Mouse (Mus musculus) testis, adult 2 months (tissue): Measurements from ENCODE around the gene Cpeb1.

Experiments used
- CTCF ChIP-seq: fragments of 200-500 bp; IDR thresholded peaks from 2 replicates; pipeline ENCODE4 v1.5.1; 2012; ENCODE audit warnings: low read depth, mild to moderate bottlenecking, inconsistent platforms, low read length, moderate library complexity; ENCODE audit not compliant: control insufficient read depth, insufficient read depth, insufficient replicate concordance
- POLR2A ChIP-seq: fragments of 200-500 bp; IDR thresholded peaks from 2 replicates; pipeline ENCODE4 v1.6.1; 2012; ENCODE audit warnings: low read depth, mild to moderate bottlenecking, inconsistent platforms, low read length, moderate library complexity; ENCODE audit not compliant: control insufficient read depth

DNA sequence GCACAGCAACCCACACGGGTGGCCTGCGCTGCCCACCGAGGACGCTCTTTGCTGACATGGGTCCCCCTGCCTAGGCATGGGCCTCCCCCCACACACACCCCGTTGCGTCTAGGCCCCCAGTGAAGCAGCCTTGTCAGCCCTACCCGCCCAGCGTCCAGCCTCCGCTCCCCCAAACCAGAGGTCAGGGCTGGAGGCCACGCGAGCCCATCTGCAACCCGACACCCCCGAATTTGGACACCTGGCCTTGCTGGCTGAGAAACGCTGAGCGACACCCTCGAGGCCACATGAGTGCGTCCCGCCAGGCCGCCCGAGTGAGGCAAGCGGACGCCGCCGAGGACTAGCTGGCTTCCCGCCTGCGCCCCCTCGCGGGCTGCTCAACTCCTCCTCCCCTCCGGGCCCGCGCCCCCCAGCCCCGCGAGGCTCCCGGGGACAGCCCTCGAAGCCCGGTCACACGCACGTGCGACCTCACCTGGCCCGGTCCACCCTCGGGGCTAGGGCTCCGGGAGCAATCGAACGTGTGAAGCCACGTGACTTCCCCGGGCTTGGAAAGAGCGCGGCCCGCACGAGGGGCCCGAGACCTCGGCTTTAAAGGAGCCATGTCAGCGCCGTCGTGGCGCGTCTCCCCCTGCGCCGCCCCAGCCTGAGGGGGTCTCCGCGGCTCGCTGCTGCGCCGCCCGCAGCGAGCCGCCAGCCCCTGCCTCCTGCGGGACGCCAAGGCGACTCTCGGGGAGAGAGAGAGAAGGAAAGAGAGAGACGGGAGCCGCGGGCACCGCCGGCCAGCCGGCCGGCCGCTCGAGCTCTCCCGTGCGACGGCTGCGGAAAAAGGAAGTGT is 1.6 kb downstream of the Cpeb1 start:
- TF ChIP-seq CTCF, result no peak
- no peak for TF ChIP-seq POLR2A
